Mouse (Mus musculus): Measurements from ENCODE around the gene Ndufc2. TPM values are rescaled to one million over a fixed set of nuclear protein-coding genes. Genes with fewer than 3 reads are reported as not detected.

Gene Ndufc2
- polyA plus RNA-seq, 1 experiment from 2014 or later = 440 TPM

GRCm38 (mm10) chr7:97391293-97392078 is 8.3 kb upstream of the Ndufc2 start:
- Histone ChIP-seq H3K4me3 (no peak overlapping the region), H3K9me3 (no peaks in the 10 kb centered on the region), H3K4me2 (no peak overlapping the region), H3K27me3 (no peaks in the 10 kb centered on the region), H3K27ac (replicated peaks) (no peak overlapping the region; the same call in 1 of the 2 replicates), H3K4me1 (replicated peaks) (0 out of 2 replicates have a peak, but pooled peaks cover 9% of the 10 kb centered on the region), H3K9ac (no peak overlapping the region), H3K36me3 (peaks cover 22% of the 10 kb centered on the region)
- 55% methylated on average over 13 of the region's 13 CpGs for WGBS
- ATAC-seq (ENCODE audit: low FRiP score, low read depth) = peak; percentile 85

GRCm38 (mm10) chr7:97392079-97392445 is 7.7 kb upstream of the Ndufc2 start:
- Histone ChIP-seq H3K27me3 (no peaks in the 10 kb centered on the region), H3K4me1 (replicated peaks) (0 out of 2 replicates have a peak, but pooled peaks cover 9% of the 10 kb centered on the region), H3K4me3 (no peak overlapping the region), H3K36me3 (peaks cover 20% of the 10 kb centered on the region), H3K4me2 (no peak overlapping the region), H3K9ac (no peak overlapping the region), H3K27ac (replicated peaks) (no peak overlapping the region), H3K9me3 (no peaks in the 10 kb centered on the region)
- WGBS = 65% methylated on average over 6 of the region's 6 CpGs
- ATAC-seq (ENCODE audit: low FRiP score, low read depth) = no peak

GRCm38 (mm10) chr7:97394375-97394774 is 5.4 kb upstream of the Ndufc2 start:
- Histone ChIP-seq H3K4me1 (replicated peaks) (peaks cover 11% of the 10 kb centered on the region), H3K9me3 (no peaks in the 10 kb centered on the region), H3K27me3 (no peaks in the 10 kb centered on the region), H3K9ac (no peak overlapping the region), H3K4me2 (no peak overlapping the region), H3K36me3 (0 out of 2 replicates have a peak, but pooled peaks cover 4% of the 10 kb centered on the region), H3K4me3 (no peak overlapping the region), H3K27ac (replicated peaks) (no peak overlapping the region)
- 91% methylated on average over 2 of the region's 2 CpGs for WGBS
- ATAC-seq (ENCODE audit: low FRiP score, low read depth) = no peak

- no peaks in the 10 kb centered on the region for H3K27me3 ChIP-seq
- H3K4me1 ChIP-seq (replicated peaks) = peaks cover 22% of the 10 kb centered on the region
- no peaks in the 10 kb centered on the region for H3K36me3 ChIP-seq
- no peak overlapping the region for H3K4me3 ChIP-seq
- H3K27ac ChIP-seq (replicated peaks) = no peak overlapping the region
- WGBS = 93% methylated on average over 6 of the region's 6 CpGs
- H3K9me3 ChIP-seq = no peaks in the 10 kb centered on the region
- ATAC-seq (ENCODE audit: low FRiP score, low read depth) = no peak
- H3K9ac ChIP-seq = no peak overlapping the region
- H3K4me2 ChIP-seq = no peak overlapping the region
These were observed 860 bp upstream of the Ndufc2 start for GRCm38 (mm10) chr7:97398943-97399342.

- Histone ChIP-seq H3K4me1 (replicated peaks) (0 out of 2 replicates have a peak, but pooled peaks cover 4% of the 10 kb centered on the region), H3K27ac (replicated peaks) (no peak overlapping the region), H3K27me3 (no peaks in the 10 kb centered on the region), H3K9me3 (no peaks in the 10 kb centered on the region), H3K36me3 (peaks cover 24% of the 10 kb centered on the region), H3K4me2 (no peak overlapping the region), H3K9ac (no peak overlapping the region), H3K4me3 (no peak overlapping the region)
- ATAC-seq (ENCODE audit: low FRiP score, low read depth) = no peak
- 85% methylated on average over 10 of the region's 10 CpGs for WGBS
These were observed 7.3 kb downstream of the Ndufc2 start for GRCm38 (mm10) chr7:97407145-97407544.

- no peak overlapping the region for H3K4me2 ChIP-seq
- WGBS = 91% methylated on average over 2 of the region's 2 CpGs
- ATAC-seq (ENCODE audit: low FRiP score, low read depth) = no peak
- H3K27ac ChIP-seq (replicated peaks) = no peak overlapping the region
- no peak overlapping the region for H3K4me3 ChIP-seq
- peaks cover 24% of the 10 kb centered on the region for H3K36me3 ChIP-seq
- H3K9me3 ChIP-seq = no peaks in the 10 kb centered on the region
- H3K9ac ChIP-seq = no peak overlapping the region
- no peaks in the 10 kb centered on the region for H3K27me3 ChIP-seq
- H3K4me1 ChIP-seq (replicated peaks) = no peaks in the 10 kb centered on the region
These were observed 11.3 kb downstream of the Ndufc2 start for GRCm38 (mm10) chr7:97411106-97411505.

- no peak overlapping the region for H3K4me2 ChIP-seq
- peaks cover 24% of the 10 kb centered on the region for H3K36me3 ChIP-seq
- no peak overlapping the region for H3K27ac ChIP-seq (replicated peaks)
- H3K9me3 ChIP-seq = no peaks in the 10 kb centered on the region
- H3K4me1 ChIP-seq (replicated peaks) = no peaks in the 10 kb centered on the region
- WGBS = 88% methylated on average over 3 of the region's 3 CpGs
- H3K27me3 ChIP-seq = no peaks in the 10 kb centered on the region
- ATAC-seq (ENCODE audit: low FRiP score, low read depth) = no peak
- H3K9ac ChIP-seq = no peak overlapping the region
- no peak overlapping the region for H3K4me3 ChIP-seq
These were observed 11.8 kb downstream of the Ndufc2 start for GRCm38 (mm10) chr7:97411575-97411974.

GRCm38 (mm10) chr7:97413981-97414380 is 14.2 kb downstream of the Ndufc2 start:
- ATAC-seq (ENCODE audit: low FRiP score, low read depth) = no peak
- H3K9ac ChIP-seq = no peak overlapping the region
- H3K4me1 ChIP-seq (replicated peaks) = 0 out of 2 replicates have a peak, but pooled peaks cover 6% of the 10 kb centered on the region
- no peak overlapping the region for H3K4me3 ChIP-seq
- no peaks in the 10 kb centered on the region for H3K9me3 ChIP-seq
- H3K27ac ChIP-seq (replicated peaks) = no peak overlapping the region
- H3K4me2 ChIP-seq = no peak overlapping the region
- no peaks in the 10 kb centered on the region for H3K27me3 ChIP-seq
- peaks cover 19% of the 10 kb centered on the region for H3K36me3 ChIP-seq
- WGBS = 91% methylated on average over 1 of the region's 1 CpGs

GRCm38 (mm10) chr7:97414426-97414825 is 14.6 kb downstream of the Ndufc2 start:
- peaks cover 14% of the 10 kb centered on the region for H3K36me3 ChIP-seq
- no peaks in the 10 kb centered on the region for H3K9me3 ChIP-seq
- H3K4me2 ChIP-seq = no peak overlapping the region
- H3K27ac ChIP-seq (replicated peaks) = no peak overlapping the region
- H3K27me3 ChIP-seq = no peaks in the 10 kb centered on the region
- WGBS = 96% methylated on average over 1 of the region's 1 CpGs
- H3K4me3 ChIP-seq = no peak overlapping the region
- H3K4me1 ChIP-seq (replicated peaks) = 0 out of 2 replicates have a peak, but pooled peaks cover 6% of the 10 kb centered on the region
- no peak overlapping the region for H3K9ac ChIP-seq
- ATAC-seq (ENCODE audit: low FRiP score, low read depth) = no peak

GRCm38 (mm10) chr7:97414915-97415687 is 15.3 kb downstream of the Ndufc2 start:
- peaks cover 7% of the 10 kb centered on the region for H3K36me3 ChIP-seq
- no peak overlapping the region for H3K4me3 ChIP-seq
- 69% methylated on average over 9 of the region's 9 CpGs for WGBS
- no peak overlapping the region for H3K4me2 ChIP-seq
- no peak overlapping the region for H3K27ac ChIP-seq (replicated peaks)
- H3K9me3 ChIP-seq = no peaks in the 10 kb centered on the region
- H3K4me1 ChIP-seq (replicated peaks) = 0 out of 2 replicates have a peak, but pooled peaks cover 6% of the 10 kb centered on the region
- no peak overlapping the region for H3K9ac ChIP-seq
- ATAC-seq (ENCODE audit: low FRiP score, low read depth) = no peak
- no peaks in the 10 kb centered on the region for H3K27me3 ChIP-seq

- H3K4me3 ChIP-seq = no peak overlapping the region
- no peak overlapping the region for H3K4me2 ChIP-seq
- H3K36me3 ChIP-seq = no peaks in the 10 kb centered on the region; the same call in 1 of the 2 replicates
- no peak overlapping the region for H3K27ac ChIP-seq (replicated peaks)
- H3K27me3 ChIP-seq = no peaks in the 10 kb centered on the region
- WGBS = 81% methylated on average over 4 of the region's 4 CpGs
- H3K4me1 ChIP-seq (replicated peaks) = 0 out of 2 replicates have a peak, but pooled peaks cover 14% of the 10 kb centered on the region
- no peak for ATAC-seq (ENCODE audit: low FRiP score, low read depth)
- H3K9me3 ChIP-seq = no peaks in the 10 kb centered on the region
- H3K9ac ChIP-seq = no peak overlapping the region
These were observed 16.7 kb downstream of the Ndufc2 start for GRCm38 (mm10) chr7:97416473-97416872.

All from hindbrain, embryonic 15.5 days (tissue).